Mouse (Mus musculus): ENCODE results near the gene Xrn1. TPM values are rescaled to one million over a fixed set of nuclear protein-coding genes. Genes with fewer than 3 reads are reported as not detected.
A peak's percentile ranks its signal among the peaks of the same experiment; 100 is the strongest.
"Not testable (repeated sequence)": the region's sequence is repeated elsewhere in the genome, so short reads cannot be mapped to it uniquely, and the experiment has no call there.

The Xrn1 gene
- 10 to 100 TPM; 19.6 to 21.0 TPM for total RNA-seq (2021)
- long read RNA-seq, experiment 1, partial matches to known transcripts, result 0 of 1 reads
- long read RNA-seq, experiment 1, other reads (novel, unspliced or antisense), result 1 of 1 reads
- long read RNA-seq, experiment 2, partial matches to known transcripts, result 10 of 11 reads
- long read RNA-seq, experiment 2, other reads (novel, unspliced or antisense), result 1 of 11 reads

DNA sequence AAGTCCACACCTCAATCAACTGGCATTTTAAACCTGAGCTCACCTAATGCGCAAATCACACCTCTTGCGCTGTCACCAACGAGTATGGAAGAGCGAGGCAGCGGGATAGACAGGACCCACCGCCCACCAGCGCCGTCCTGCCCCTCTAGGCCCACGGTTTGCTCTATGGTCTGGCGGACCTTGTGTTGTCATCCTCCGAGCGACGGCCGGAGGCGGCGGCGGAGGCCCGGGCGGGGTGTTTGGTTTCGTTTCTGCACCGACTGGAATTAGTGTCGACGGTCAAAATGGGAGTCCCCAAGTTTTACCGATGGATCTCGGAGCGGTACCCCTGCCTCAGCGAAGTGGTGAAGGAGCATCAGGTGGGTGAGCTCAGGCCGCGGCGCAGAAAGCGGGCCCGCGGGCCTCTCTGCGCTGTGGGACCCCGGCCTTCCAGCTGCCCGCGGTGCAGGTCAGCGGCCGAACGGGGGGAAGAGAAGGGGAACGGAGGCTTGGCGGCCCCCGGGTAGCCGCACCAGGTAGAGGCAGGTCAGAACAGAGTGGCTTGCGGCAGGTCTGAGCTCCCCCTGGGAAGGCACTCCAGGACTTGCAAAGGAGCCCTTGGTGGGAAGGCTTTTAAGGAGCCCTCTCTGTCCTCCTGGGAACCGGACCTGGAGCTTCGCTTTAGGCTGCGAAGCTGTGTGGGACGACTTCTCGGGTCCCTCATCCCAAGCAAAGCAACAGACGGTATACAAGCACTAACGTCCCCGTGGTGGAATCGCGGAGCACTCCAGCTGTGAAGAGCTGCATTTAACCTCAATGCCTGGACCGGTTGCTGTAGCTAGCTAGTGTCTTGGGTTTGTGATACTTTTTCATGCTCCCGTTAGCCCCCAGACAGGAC is at the start of gene Xrn1:
Xrn1 (plus strand) TSS at position 176 of the 877 bp plus-strand sequence.
- peak; percentile 87 to 89 for DNase-seq (ENCODE audit: low spot score in 2 of 2)

DNA sequence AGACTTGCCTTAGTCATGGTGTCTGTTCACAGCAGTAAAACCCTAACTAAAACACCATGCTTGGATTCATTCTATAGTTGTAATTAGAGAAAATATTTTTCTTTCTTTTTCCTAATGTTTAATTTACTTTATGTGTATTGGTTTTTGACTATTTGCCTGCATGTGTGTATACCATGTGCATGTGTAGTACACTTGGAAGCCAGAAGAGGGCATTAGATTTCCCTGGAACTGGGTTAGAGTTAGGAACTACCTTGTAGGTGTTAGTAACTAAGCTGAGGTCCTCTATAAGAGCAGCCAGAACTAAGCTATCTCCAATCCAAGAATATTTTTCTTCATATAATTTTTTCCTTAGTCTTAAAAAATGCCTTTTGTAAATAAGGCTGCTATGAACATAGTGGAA is 21.7 kb upstream of the Xrn1 start:
- no peak for DNase-seq (ENCODE audit: low spot score in 2 of 2)

- DNase-seq (ENCODE audit: low spot score in 2 of 2), result no peak
Measured at GRCm38 (mm10) chr9:95953658-95954057, 902 bp upstream of the Xrn1 start.

DNA sequence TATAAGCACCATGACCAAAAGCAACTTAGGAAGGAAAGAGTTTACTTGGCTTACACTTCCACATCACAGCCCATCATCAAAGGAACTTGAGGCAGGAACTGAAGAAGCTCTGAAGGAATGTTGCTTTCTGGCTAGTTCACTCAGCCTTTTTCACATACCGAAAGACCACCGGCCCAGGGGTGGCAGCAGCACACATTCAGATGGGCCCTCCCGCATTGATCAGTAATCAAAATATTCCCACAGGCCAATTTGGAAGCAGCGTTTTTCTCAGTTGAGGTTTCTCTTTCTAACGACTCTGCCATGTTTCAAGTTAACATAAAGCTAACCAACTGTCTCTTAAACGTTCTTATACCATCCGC is 355 bp upstream of the Xrn1 start:
- DNase-seq (ENCODE audit: low spot score in 2 of 2), result peak in 1 of 2 experiments; percentile 24

DNA sequence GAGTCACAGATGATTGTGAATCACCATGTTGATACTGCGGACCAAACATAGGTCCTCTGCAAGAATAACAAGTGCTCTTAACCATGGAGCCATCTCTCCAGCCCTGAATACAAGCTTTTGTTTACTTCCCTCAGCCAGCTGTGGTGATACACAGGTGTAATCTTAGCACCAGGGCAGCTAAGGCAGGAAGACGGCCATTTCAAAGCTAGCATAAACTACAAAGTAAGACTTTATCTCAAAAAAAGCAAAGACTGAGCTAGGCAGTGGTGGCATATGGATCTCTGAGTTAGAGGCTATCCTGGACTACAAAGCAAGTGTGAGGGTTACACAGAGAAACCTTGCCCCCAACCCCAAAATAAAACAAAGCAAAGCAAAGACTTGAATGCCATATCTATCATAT is 3.1 kb downstream of the Xrn1 start:
- no peak for DNase-seq (ENCODE audit: low spot score in 2 of 2)

GRCm38 (mm10) chr9:95958041-95958730 is 3.6 kb downstream of the Xrn1 start:
- no peak for DNase-seq (ENCODE audit: low spot score in 2 of 2)

GRCm38 (mm10) chr9:95958731-95959105 is 4.2 kb downstream of the Xrn1 start:
- not testable (repeated sequence) for DNase-seq (ENCODE audit: low spot score in 2 of 2)

- no peak for DNase-seq (ENCODE audit: low spot score in 2 of 2)
Measured at GRCm38 (mm10) chr9:95959246-95959645, 4.7 kb downstream of the Xrn1 start.

GRCm38 (mm10) chr9:95959732-95960428 is 5.3 kb downstream of the Xrn1 start:
- DNase-seq (ENCODE audit: low spot score in 2 of 2), result no peak

DNA sequence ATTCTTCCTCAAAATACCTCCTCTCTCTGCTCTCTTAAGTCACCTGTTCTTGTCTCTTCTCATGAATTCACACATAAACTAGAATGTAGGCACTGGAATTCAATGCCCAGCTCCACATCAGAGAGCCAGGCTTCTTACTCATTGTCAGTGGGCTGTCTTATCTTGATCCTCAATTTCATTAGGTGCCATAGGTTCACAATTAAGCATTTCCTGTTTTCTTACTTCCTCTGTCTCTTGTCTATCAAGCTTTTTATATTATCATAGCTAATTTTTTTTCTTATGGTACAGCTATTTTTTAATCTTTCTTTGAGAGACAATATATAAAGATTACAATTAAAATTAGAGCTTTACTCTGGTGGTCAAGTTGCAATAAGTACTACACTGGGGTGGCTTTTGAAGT is 6.5 kb downstream of the Xrn1 start:
- no peak for DNase-seq (ENCODE audit: low spot score in 2 of 2)

DNA sequence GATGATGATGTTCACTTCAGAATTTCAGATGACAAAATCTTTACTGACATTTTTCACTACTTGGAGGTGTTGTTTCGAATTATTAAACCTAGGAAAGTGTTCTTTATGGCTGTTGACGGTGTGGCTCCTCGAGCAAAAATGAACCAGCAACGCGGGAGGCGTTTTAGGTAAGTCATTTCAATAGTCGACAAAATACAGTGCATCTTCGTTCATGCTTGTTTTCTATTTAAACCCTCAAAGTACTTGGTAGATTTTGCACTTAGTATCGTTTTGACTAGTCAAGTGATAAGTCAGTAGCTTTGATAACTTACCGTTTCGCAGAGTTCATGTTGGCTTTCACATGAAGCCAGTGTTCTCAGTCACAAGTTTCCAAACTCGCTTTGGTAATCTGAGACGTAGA is 9.5 kb downstream of the Xrn1 start:
- DNase-seq (ENCODE audit: low spot score in 2 of 2), result no peak

DNA sequence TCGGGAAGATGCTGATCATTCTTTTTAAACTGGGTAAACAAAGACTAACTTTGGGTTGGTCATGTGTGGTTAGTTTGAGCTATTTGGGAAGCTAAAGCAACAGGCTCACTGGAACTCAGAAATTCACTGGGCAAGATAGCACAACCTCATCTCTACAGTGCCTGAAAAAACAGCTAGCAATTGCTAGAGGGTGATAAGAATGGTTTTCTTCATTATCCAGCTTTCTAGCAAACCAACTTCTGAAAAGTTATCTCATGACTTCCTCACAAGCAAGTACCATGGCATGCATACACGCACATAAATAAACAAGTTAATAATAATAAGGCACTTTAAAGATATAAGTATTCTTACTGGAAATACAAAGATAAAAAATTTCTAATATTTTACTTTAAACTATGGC is 23.7 kb downstream of the Xrn1 start:
- no peak for DNase-seq (ENCODE audit: low spot score in 2 of 2)

GRCm38 (mm10) chr9:95979896-95980295 is 25.3 kb downstream of the Xrn1 start:
- DNase-seq (ENCODE audit: low spot score in 2 of 2), result no peak

- no peak for DNase-seq (ENCODE audit: low spot score in 2 of 2)
Measured at GRCm38 (mm10) chr9:95992255-95992654, 37.7 kb downstream of the Xrn1 start.

GRCm38 (mm10) chr9:96004455-96004854 is 49.9 kb downstream of the Xrn1 start:
- no peak for DNase-seq (ENCODE audit: low spot score in 2 of 2)

DNA sequence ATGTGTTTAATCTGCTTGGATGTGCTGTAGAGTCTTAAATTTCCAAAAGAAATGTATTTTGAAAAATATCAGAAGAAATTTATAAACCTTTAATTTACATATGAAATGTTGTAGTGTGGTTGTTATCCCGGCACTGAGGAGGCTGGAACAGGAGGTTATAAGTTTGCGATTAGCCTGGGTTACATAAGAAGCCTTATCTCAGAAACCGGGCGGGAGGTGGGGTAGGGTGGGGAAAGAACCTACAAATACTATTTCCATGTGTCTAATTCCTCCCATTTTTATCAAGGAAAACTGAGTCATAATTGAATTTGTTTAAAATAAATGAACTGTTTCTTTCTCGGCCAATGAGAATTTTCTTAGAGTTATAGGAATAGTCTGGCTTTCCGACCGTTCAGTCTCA is 56.1 kb downstream of the Xrn1 start:
- DNase-seq (ENCODE audit: low spot score in 2 of 2), result no peak

DNA sequence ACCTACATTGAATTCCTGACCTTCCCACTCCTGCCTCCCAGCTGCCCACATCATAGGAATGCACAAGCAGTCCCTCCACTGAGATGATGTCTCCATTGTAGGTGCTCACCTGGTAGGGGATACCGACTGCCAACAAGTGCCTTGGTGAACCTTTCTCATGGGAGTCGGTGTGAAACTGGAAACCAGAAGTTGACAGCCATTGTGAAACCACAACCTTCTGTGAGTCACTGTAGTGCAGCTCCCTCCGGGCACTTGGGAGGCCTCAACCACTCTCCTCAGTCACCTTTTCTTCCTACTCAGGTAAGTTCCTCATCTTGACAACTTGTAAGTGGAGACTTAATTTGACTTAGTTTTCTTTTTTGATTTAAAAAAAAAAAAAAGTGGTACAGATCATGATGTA is 69.4 kb downstream of the Xrn1 start:
- DNase-seq (ENCODE audit: low spot score in 2 of 2), result no peak

DNA sequence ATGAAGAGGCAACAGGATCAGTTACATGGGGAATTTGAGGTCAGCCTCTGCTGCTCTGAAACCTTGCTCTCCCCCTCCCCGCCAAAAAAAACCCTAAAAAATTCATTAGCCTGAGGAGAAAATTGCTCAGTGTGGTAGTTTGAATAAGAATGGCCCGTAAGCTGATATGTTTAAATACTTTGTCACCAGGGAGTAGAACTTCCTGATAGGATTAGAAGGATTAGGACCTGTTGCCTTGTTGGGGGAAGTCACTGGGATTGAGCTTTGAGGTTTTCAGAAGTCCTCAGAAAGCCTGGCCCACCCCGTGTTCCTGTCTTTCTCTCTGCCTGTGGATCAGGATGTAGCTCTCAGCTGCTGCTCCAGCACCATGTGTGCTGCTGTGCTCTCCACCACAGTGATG is 73.4 kb downstream of the Xrn1 start:
- DNase-seq (ENCODE audit: low spot score in 2 of 2), result no peak

DNA sequence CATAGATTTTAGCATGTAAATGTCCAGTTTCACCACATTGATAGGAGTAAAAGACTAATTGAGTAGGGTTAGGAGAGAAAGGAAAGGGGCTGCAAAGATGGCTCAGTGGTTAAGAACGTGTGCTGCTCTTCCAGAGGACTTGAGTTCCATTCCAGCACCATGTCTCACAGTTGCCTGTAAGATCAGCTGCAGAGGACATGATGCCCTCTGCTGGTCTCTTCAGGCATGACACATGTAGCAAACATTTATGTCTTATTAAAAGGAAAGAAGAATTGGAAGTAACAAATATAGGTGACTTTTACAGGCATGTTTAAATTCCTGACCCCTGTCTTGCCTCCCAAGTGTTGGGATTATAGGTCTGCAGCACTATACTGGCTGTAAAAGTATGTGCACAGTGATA is 74.3 kb downstream of the Xrn1 start:
- peak; percentile 17 to 42 for DNase-seq (ENCODE audit: low spot score in 2 of 2)

GRCm38 (mm10) chr9:96029886-96030285 is 75.3 kb downstream of the Xrn1 start:
- DNase-seq (ENCODE audit: low spot score in 2 of 2), result no peak

DNA sequence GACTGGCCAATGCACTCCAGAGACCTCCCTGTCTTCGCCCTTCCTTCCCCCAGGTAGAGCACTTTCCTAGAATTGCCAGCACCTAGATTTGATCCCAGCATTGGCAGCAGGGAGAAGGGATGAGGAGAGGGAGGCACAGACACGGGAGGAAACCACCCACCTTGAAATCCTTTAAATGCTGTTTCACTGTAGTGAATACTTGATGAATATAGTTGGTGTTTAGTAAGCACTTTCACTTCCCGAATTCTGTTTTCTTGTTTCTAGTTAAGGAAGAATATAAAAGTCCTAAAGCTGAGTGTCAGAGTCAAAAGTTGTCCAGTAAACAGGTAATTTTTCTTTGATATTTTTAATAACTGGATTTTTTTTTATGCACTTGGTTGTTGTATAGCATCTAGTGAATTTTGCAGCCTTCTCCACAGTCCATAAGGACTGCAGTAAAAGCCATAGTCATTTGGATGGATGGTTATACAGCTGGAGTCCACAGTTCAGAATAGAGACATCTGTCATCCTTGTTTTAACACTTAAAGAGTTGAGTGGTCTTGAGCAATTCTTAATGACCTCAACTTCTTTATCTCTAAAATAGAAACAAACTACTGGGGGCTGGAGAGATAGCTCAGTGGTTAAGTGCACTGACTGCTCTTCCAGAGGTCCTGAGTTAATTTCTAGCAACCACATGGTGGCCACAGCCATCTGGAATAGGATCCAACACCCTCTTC is 81.0 kb downstream of the Xrn1 start:
- DNase-seq (ENCODE audit: low spot score in 2 of 2), result no peak

Measured in adrenal gland, adult 18-20 months (tissue).